Mouse (Mus musculus) kidney, adult 2 months (tissue): ENCODE measurements at regions not wholly inside any gene's neighbourhood (a gene's known extent, or its start where the extent isn't known, plus 50 kb on each side); places are given as distances from the start of the nearest gene placed in this dataset.

Source experiments
- DNase-seq: peaks from one replicate; pipeline ENCODE4 v3.0.0; 2021
- H3K27ac ChIP-seq: fragments of 200-500 bp; 2 replicates; pipeline ENCODE4 v1.5.1; 2012; ENCODE audit warnings: low read depth, low read length, control low read depth, inconsistent platforms; ENCODE audit not compliant: insufficient read depth
- H3K27me3 ChIP-seq: fragments of 200-500 bp; replicated peaks from 2 replicates; pipeline ENCODE4 v1.6.1; 2012; ENCODE audit warnings: mild to moderate bottlenecking, moderate library complexity, low read length, inconsistent platforms; ENCODE audit not compliant: control insufficient read depth, insufficient read depth
- H3K36me3 ChIP-seq: fragments of 200-500 bp; 2 replicates; pipeline ENCODE4 v1.6.1; 2012; ENCODE audit warnings: mild to moderate bottlenecking, moderate library complexity, low read length, inconsistent platforms; ENCODE audit not compliant: control insufficient read depth, insufficient read depth
- H3K4me1 ChIP-seq: fragments of 200-500 bp; 2 replicates; pipeline ENCODE4 v1.6.1; 2011; ENCODE audit warnings: low read length; ENCODE audit not compliant: control insufficient read depth, insufficient read depth
- H3K4me3 ChIP-seq: fragments of 200-500 bp; 2 replicates; pipeline ENCODE4 v1.5.1; 2011; ENCODE audit warnings: mild to moderate bottlenecking, low read depth, low read length, control low read depth; ENCODE audit not compliant: insufficient read depth
- CTCF ChIP-seq: fragments of 200-500 bp; conservative IDR thresholded peaks from 2 replicates; pipeline ENCODE4 v1.5.1; 2011; ENCODE audit warnings: low read depth, mild to moderate bottlenecking, control low read depth, low read length, moderate library complexity, mixed read lengths; ENCODE audit not compliant: insufficient read depth, insufficient read length
- POLR2A ChIP-seq: fragments of 200-500 bp; IDR thresholded peaks from one replicate; pipeline ENCODE4 v1.6.1; 2011; ENCODE audit warnings: low read depth, low read length, control low read depth
- WGBS: fragments of 180-500 bp; shearing (Covaris S2); methylation state at CpG from one replicate; pipeline ENCODE4 v1.1.7; 2018; 5-methylcytosine and 5-hydroxymethylcytosine counted together

DNA sequence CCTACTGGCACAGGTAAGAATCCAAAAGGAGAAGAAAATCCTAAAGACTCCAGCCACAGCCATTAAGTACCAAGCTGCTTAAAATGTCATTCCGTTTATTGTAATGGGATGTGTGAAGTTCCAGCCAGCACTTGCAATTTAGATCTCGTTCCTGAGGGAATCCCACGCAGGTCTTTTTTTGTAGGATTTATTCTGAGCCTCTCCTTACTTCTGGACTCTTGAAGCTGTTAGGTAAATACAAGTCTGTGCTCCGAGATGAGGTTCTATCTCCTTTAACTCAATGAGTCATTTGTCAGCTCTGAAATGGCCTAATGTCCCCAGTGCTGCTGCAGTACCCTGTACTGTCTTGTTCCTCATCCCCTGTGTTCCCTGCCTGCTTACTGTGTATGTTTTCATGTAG lies 94.9 kb upstream of the Eef1e1 start:
- Histone ChIP-seq H3K4me1 (no peaks in the 10 kb centered on the region), H3K27me3 (no peaks in the 10 kb centered on the region), H3K4me3 (no peak overlapping the region), H3K27ac (no peak overlapping the region), H3K36me3 (no peaks in the 10 kb centered on the region)
- no peak for TF ChIP-seq CTCF
- no peak for TF ChIP-seq POLR2A
- DNase-seq, result no peak
- WGBS, result 81% methylated on average over 4 of the region's 4 CpGs

DNA sequence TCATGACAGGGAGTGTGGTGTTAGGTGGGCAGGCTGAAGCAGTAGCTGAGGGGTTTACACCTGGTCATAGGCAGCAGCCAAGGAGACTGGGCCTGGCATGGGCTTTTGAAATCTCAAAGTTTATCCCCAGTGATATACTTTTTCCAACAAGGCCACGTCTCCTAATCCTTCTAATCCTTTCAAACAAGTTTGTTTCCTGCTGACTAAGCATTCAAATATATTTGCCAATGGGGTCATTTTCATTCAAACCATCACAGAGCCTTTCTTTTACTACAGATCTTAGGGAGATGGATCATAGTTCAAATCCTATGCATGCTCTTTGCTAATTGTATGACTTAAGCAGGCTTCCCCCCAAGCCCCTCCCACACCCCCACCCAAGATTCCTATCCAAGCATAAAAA lies 93.0 kb upstream of the Eef1e1 start:
- H3K36me3 ChIP-seq, result no peaks in the 10 kb centered on the region
- H3K4me3 ChIP-seq, result no peak overlapping the region
- 94% methylated on average over 1 of the region's 1 CpGs for WGBS
- DNase-seq, result no peak
- H3K27me3 ChIP-seq, result no peaks in the 10 kb centered on the region
- TF ChIP-seq CTCF (no peak), POLR2A (no peak)
- H3K27ac ChIP-seq, result no peak overlapping the region
- H3K4me1 ChIP-seq, result no peaks in the 10 kb centered on the region

DNA sequence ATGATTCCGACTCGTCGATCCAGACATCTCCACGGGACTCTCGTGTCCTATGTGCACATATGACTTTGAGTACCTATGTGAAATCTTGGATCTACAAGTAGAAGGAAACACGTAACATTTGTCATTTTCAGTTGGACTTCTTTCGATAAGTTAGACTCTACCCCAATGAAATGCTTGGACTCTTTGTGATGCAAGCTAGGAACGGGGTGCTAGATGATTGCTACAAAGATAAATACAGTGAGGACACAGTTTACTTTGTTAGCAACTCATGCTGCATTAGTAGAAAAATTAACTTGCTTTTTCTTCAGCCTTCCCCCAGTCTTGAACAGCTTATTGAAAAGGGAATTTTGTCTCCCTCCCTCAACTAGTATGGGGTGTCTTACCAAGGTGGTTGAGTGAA lies 81.2 kb upstream of the Eef1e1 start:
- H3K4me3 ChIP-seq, result no peak overlapping the region
- TF ChIP-seq CTCF, result no peak
- TF ChIP-seq POLR2A, result no peak
- no peak for DNase-seq
- H3K27ac ChIP-seq, result no peak overlapping the region
- H3K27me3 ChIP-seq, result no peaks in the 10 kb centered on the region
- 92% methylated on average over 8 of the region's 8 CpGs for WGBS
- H3K36me3 ChIP-seq, result no peaks in the 10 kb centered on the region
- H3K4me1 ChIP-seq, result no peaks in the 10 kb centered on the region

DNA sequence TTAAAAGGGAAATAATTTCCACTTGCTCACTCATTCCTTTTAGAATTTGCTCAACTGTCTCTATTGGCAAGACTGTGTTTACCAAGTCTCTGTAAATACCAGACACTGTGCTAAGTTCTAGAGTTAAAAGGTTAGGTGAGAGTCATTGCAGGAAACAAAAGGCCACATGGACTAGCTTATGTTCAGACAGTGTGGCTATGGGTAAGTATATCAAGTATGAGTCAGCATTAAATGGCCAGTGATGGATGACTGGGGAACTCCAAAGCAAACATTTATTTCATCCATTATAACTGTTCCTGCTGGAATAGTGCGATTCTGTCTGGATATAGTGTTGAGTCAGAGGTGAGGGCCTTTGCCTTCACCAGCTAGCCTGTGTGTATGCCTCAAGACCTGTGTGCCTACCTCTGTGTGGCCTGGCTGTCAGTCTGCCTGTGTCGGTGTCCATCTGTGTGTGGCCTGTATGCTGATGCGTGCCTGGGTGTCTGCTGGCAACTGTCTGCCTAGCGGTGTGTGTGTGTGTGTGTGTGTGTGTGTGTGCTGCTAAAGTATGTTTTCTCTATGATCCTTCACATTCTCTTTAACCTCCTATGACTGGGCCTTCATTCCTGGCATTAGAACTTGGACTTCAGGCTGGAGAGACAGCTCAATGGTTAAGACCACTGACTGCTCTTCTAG lies 77.6 kb upstream of the Eef1e1 start:
- no peaks in the 10 kb centered on the region for H3K4me1 ChIP-seq
- no peaks in the 10 kb centered on the region for H3K27me3 ChIP-seq
- no peak overlapping the region for H3K4me3 ChIP-seq
- no peak for DNase-seq
- no peaks in the 10 kb centered on the region for H3K36me3 ChIP-seq
- no peak for TF ChIP-seq CTCF
- TF ChIP-seq POLR2A, result no peak
- WGBS, result 89% methylated on average over 4 of the region's 4 CpGs
- no peak overlapping the region for H3K27ac ChIP-seq

DNA sequence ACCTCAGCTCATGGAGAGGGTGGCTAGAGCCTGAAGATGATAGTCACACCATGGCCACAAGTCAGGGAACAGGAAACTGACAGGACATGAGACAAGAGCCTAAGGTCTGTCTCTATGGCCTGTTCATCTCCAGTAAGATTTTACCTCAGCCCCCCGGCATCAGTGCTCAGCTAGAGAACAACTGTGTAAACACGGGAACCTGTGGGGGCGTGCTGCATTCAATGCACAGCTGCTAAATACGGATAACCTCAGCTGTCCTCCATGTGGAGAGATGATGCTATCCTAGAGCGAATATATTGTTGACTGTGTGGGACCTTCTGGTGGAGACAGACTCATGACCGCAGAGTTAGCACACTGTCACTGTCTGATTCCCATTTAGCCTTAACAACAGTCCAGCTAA lies 76.4 kb upstream of the Eef1e1 start:
- no peaks in the 10 kb centered on the region for H3K36me3 ChIP-seq
- H3K27me3 ChIP-seq, result no peaks in the 10 kb centered on the region
- H3K27ac ChIP-seq, result no peak overlapping the region
- 61% methylated on average over 6 of the region's 6 CpGs for WGBS
- H3K4me1 ChIP-seq, result no peaks in the 10 kb centered on the region
- no peak for DNase-seq
- no peak overlapping the region for H3K4me3 ChIP-seq
- TF ChIP-seq CTCF (no peak), POLR2A (no peak)

DNA sequence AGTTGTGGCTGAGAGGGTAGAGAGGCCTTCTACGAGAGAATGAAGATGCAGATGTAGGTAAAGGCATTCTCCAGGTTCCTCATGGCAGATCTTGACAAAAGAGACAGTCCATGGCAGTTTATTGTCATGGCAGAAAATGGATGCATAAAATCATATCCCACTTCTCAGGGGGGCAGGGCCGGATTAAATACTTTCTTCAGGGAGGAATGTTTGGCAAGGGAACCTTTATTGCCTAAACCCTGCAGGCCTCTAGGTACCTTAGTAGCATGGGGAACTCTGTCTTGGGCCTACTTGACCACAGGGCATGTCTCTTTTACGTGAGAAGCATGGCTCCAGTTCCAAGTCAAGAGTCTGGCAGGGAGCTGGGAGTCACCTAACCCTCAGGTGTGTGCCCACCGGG lies 74.4 kb upstream of the Eef1e1 start:
- 87% methylated on average over 4 of the region's 4 CpGs for WGBS
- no peak for DNase-seq
- TF ChIP-seq CTCF (no peak), POLR2A (no peak)
- no peaks in the 10 kb centered on the region for H3K4me1 ChIP-seq
- H3K36me3 ChIP-seq, result no peaks in the 10 kb centered on the region
- no peaks in the 10 kb centered on the region for H3K27me3 ChIP-seq
- H3K27ac ChIP-seq, result no peak overlapping the region
- no peak overlapping the region for H3K4me3 ChIP-seq

DNA sequence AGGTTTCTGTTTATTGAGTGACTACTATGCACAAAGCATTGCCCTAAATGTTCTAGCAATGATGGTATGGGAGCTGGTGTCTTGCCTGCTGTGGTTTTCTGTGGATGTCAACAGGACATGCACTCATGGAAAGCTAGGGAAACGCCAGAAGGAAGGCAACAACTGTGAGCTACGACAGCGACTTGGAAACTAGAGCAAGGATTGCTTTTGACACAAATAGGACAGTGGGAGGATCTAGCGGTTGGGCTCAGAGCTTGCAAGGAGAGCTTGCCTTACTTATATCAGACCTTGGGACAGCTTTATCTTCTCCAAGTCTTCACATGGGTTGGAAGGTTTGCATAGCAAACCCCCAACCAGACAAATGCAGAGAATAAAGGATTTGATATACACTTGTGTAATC lies 66.6 kb upstream of the Eef1e1 start:
- no peaks in the 10 kb centered on the region for H3K36me3 ChIP-seq
- H3K4me1 ChIP-seq, result no peaks in the 10 kb centered on the region
- no peak for TF ChIP-seq CTCF
- 82% methylated on average over 4 of the region's 4 CpGs for WGBS
- H3K4me3 ChIP-seq, result no peak overlapping the region
- H3K27me3 ChIP-seq, result no peaks in the 10 kb centered on the region
- no peak overlapping the region for H3K27ac ChIP-seq
- DNase-seq, result no peak

DNA sequence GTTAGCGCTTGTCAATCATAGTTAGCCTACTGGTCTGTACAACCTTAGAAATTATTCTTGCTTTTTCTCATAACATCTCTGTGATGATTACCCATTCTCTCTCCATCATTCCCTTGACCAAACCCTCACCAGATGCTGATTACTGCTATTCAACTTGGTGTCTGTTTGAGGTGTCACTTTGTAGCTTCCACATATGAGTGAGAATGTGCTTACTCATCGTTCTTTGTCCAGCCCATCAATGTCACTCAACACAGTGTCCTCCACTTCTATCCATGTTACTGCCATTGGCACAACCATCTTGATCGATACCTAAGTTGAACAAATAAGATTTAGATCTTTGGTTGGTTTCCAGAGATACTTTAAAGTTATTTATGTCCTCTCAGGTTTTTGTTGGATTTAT lies 62.3 kb upstream of the Eef1e1 start:
- Histone ChIP-seq H3K36me3 (no peaks in the 10 kb centered on the region), H3K27ac (no peak overlapping the region), H3K4me1 (no peaks in the 10 kb centered on the region), H3K27me3 (no peaks in the 10 kb centered on the region), H3K4me3 (no peak overlapping the region)
- TF ChIP-seq CTCF (no peak), POLR2A (no peak)
- WGBS, result 96% methylated on average over 3 of the region's 3 CpGs
- no peak for DNase-seq
